Mouse (Mus musculus) urinary bladder, postnatal 10 days (tissue): ENCODE results near the gene Hes1.
"Not testable (repeated sequence)": the region's sequence is repeated elsewhere in the genome, so short reads cannot be mapped to it uniquely, and the experiment has no call there.

Experiments used
- DNase-seq: peaks from one replicate; pipeline ENCODE4 v3.0.0; 2022; ENCODE audit warnings: low spot score

The Hes1 gene

GRCm38 (mm10) chr16:30069950-30070770 lies 6.0 kb downstream of the Hes1 start:
- DNase-seq = peak; percentile 60

GRCm38 (mm10) chr16:30070771-30071191 lies 6.6 kb downstream of the Hes1 start:
- DNase-seq = no peak

DNA sequence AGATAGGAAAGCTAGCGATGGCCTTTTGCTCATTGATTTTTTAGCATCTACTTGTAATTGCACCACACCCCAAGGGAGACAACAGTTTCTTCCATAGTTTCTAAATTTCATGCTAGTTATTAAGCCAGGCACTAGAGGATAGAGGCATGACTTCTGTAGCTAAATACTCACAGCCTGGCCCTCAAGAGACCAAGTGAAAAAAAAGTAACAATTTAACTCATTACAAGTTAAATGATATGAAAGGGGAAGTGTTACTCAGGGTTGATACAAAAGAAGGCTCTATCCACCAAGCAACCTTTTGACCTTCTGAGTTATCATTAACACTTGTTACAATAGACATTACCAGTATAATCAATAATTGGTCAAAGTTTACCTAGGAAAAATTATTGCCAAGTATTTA lies 9.1 kb downstream of the Hes1 start:
- no peak for DNase-seq

GRCm38 (mm10) chr16:30081498-30081897 lies 17.3 kb downstream of the Hes1 start:
- DNase-seq = no peak

GRCm38 (mm10) chr16:30081980-30082379 lies 17.8 kb downstream of the Hes1 start:
- DNase-seq = no peak

- no peak for DNase-seq
Observed at GRCm38 (mm10) chr16:30082965-30083364, 18.8 kb downstream of the Hes1 start.

GRCm38 (mm10) chr16:30083536-30083935 lies 19.4 kb downstream of the Hes1 start:
- no peak for DNase-seq

DNA sequence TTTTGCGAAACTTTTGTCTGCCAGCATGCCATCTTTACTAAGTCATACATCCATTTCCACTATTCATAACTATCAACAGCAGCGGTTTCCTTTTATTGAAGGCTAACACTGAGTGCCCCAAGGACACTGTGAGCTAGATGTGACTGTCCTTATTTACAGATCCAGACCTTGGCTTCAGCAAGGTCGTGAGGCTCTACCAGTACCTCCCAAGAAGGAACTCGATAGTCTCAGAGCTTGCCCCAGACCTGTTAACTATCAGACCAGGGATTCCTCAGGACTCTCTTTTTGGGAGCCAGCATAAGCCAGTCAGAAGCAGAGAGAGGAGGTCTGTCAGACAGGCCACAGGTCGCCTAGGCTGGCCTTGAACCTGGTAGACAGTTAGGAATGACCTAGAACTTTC lies 24.5 kb downstream of the Hes1 start:
- DNase-seq = no peak

- no peak for DNase-seq
Observed at GRCm38 (mm10) chr16:30090200-30090865, 26.1 kb downstream of the Hes1 start.

DNA sequence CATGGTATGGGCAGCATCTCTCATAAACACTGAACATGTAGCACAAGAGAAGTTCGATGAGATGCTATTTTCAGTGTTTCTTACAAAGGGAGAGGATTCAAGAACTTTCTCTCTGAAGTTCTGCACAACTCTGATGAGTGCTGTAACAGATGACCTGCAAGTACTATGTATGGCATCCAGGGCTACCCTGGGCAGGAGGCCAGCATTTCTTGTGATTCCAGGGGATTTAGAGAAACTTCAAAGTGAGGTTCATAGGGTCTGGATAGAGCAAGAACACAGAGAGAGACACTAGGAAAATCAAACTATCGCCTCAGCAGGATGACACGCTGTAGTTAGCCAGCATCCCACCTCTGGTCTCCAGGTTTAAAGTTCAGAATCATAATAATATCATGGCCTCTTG lies 31.9 kb downstream of the Hes1 start:
- no peak for DNase-seq

- no peak for DNase-seq
Observed at GRCm38 (mm10) chr16:30096475-30096874, 32.3 kb downstream of the Hes1 start.

DNA sequence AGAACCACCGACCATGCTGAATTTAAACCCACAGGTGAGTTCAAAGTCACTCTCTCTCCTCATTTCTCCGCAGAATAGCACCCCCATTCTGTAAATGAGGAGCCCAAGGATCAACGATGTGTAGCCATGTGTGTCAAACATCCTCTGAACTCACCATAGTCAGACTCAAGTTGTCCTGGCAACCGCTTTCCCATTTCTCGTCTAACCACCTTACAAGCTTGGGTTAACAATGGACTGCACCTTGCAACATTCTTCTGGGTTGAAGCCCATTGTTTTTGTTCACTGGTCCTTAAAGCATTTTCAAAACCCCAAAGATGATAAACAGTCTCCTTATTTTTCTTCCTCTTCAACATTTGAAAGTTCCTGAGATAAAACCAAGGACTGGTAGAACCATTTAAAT lies 34.9 kb downstream of the Hes1 start:
- DNase-seq = no peak

GRCm38 (mm10) chr16:30102149-30102915 lies 38.1 kb downstream of the Hes1 start:
- no peak for DNase-seq

- no peak for DNase-seq
Observed at GRCm38 (mm10) chr16:30102982-30103381, 38.8 kb downstream of the Hes1 start.

- no peak for DNase-seq
Observed at GRCm38 (mm10) chr16:30103495-30103894, 39.3 kb downstream of the Hes1 start.

GRCm38 (mm10) chr16:30104363-30104762 lies 40.2 kb downstream of the Hes1 start:
- no peak for DNase-seq

DNA sequence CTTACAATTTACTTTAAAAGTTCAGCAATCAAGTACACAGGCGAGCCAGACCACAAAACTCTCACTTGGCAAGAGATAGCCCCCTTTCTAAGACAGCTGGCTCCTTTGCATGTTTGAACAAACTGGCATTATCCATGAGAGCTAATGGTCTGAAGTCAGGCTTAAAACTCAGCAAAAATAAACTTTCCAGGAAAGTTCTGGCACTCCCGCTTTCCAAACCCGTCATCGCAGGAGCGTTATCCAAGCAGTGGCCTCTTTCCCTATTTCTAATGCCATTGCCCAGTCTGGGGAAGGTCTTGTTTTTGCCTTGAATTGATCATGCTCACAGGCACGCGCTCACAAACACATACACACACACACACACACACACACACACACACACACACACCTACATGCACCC lies 41.3 kb downstream of the Hes1 start:
- no peak for DNase-seq

GRCm38 (mm10) chr16:30108167-30108566 lies 44.0 kb downstream of the Hes1 start:
- DNase-seq = not testable (repeated sequence)

DNA sequence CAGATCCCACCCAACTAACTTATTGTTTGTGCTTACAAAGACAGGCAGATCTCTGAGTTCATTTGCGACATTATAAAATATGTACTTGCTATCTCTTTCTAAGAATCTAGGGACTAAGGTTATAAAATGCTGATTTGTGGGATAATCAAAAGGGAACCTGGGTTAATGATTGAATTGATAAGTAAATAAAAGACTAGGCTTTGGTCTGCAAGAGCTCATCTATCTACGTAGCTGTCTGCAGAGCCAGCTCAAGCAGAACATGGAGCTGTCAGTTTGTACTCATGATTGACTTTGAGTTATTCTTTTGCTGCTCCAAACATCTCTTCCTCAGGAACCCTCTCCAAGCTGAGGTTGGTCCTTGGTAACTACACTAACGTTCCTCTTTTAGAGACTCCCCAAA lies 46.3 kb downstream of the Hes1 start:
- DNase-seq = no peak

- DNase-seq = no peak
Observed at GRCm38 (mm10) chr16:30111069-30111468, 46.9 kb downstream of the Hes1 start.

- DNase-seq = no peak
Observed at GRCm38 (mm10) chr16:30111566-30111965, 47.4 kb downstream of the Hes1 start.

DNA sequence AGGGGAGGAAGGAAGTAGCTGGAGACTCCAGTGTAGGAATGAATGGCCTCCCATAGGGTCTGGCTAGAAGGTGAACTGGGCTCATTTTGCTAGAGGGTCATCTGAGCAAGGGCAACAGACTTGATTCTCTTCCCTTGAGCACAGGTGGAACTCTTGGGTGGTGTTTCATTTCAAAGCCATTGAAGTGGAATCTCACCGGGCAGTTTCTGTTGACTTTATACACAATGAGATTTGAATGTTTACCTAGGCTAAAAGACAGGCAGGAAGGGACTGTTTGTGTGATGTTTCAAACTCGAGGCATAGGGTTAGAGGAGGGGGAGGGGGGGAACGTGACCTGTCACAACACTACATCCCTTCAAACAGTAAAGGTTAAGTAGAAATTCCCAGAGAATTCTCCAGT lies 49.0 kb downstream of the Hes1 start:
- no peak for DNase-seq

DNA sequence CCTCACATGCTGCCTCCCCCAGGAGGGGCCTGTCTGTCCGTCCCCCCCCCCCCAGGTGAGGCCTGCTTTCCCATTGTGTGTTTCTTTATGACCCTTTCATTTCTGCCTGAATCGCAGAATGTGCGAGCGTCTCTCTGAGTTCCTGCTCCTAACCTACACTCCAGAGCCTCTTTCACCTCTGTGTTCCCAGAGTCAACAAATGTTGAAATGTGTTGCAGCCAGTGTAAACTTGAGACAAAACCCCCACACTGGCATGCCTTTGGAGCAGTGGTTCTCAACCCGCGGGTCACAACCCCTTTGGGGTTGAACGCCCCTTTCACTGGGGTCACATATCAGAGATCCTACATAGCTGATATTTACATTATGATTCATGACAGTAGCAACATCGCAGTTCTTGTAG lies 49.6 kb downstream of the Hes1 start:
- no peak for DNase-seq
